Mouse (Mus musculus): ENCODE measurements around the gene Rnf224.
"Not testable (repeated sequence)": the region's sequence is repeated elsewhere in the genome, so short reads cannot be mapped to it uniquely, and the experiment has no call there.

Rnf224 gene

DNA sequence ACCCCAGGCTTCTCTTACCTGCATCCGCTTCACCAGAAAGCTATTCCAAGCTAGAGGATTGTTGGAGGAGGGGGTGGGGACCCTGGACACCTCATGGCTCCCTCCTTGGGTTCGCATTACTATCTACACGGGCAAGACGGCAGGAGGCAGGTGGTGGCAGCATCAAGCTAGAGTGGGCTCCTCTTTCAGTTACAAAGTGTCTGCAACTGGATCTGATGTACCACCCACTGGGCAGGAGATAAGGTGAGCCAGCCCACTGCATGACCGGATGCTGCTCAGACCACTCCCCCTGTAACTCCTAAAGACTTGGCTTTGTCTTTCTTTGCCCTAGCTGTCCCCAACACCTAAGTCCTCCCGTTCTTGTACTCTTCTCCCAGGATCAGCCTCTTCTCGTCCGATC lies at the start of gene Rnf224:
TSS of gene Rnf224 (minus strand) at position 174 of the 400 bp plus-strand sequence.
- DNase-seq (ENCODE audit: low spot score) = no peak

DNA sequence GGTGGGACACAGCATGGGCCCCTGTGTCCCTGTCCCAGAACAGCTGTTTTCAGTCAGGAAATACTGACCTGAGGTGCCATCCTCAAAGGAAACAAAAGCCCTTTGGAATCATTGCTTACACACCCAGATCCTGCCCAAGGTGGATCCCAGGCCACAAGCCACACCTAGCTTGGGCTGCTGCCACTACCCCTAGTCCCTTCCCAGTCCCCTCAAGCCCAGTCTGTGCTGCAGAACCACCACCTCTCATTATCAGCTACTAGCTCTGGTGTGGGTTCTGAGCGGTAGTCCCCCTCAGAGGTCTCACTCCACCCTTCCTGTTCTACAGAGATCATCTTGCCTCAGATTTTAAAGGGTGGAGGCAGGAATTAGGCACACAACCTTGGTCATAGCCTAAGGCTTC lies 49.7 kb upstream of the Rnf224 start:
- no peak for DNase-seq (ENCODE audit: low spot score)

DNA sequence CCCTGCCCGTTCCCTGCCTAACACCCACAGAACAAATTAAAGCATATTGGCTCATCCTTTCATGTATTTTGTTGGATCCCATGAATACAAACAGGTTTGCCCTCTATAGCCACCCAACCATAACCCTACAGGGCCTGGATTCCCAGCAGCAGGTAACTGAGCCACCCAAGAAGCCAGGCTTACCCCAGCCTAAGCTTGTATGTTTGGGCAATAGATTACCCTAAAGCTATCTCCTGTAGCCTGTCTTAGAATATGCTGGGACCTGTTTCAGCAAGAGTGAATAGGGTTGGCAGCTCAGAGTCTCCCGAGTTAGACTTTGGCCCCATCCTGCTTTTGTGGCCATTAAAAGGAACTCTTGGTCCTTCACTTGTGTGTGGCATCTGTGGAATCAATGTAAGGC lies 49.0 kb upstream of the Rnf224 start:
- DNase-seq (ENCODE audit: low spot score) = no peak

DNA sequence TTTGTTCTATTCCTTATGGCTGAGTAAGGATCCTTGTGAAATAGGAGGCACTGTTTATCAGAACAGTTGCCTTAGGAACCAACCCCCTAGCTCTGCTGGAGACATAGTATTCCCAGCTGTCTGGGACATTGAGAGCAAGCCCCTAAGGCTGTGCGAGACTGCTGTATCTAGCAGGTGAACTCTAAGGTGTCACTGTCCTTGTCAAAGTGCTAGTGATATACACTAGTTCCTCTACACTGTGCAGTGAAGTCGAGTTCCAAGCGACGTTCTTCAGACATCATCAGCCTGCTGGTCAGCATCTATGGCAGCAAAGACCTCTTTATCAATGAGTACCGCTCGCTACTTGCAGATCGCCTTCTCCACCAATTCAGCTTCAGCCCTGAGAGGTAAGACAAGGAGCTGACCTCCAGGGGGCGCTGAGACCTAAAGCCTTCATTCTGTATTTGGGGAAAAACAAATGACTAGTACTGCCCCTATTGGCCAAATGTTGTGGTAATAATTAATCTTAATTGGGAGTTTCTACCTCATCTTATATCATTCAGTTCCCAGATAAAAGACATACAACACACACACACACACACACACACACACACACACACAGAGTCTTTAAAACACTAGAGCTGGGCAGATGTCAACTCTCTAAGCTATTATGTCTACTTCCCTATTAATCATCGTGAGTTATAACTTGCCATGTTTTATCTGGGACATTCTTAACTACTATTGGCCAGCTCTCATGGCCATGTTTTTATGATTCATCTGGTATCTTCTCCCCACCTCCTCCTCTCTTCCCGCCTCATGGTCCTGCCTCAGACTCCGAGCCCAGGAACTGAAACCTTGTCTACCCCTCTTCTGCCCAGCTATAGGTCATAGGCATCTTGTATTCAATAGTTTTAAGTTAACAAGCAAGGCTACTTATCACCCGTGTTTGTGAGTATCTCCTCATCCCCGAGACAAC lies 42.6 kb upstream of the Rnf224 start:
- DNase-seq (ENCODE audit: low spot score) = peak; percentile 91

DNA sequence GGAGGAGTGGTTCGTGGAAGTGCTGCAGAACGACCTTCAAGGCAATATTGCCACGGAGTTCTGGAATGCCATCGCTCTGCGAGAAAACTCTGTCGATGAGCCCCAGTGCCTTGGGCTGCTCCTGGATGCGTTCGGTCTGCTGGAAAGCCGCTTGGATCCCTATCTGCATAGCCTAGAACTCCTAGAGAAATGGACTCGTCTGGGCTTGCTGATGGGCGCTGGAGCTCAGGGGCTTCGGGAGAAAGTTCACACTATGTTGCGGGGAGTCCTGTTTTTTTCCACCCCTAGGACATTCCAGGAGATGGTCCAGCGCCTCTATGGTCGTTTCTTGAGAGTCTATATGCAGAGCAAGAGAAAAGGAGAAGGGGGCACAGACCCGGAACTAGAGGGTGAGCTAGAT lies 36.4 kb upstream of the Rnf224 start:
- DNase-seq (ENCODE audit: low spot score) = no peak

DNA sequence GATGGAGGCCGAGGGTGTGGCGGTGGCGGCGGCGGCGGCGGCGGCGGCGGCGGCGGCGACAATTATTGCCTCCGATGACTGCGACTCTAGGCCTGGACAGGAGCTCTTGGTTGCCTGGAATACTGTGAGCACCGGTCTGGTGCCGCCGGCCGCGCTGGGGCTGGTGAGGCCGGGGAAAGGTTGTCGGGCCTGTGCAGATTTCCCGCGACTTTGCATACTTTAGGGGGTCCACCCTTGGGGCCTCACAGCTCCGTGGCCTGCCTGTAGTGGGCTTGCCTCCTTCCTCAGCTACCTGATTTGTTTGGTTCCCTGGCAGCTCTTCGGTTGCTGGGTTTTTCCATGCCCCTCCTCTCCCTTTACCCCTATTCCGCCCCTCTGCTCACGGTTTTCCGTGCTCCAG lies 35.9 kb upstream of the Rnf224 start:
- no peak for DNase-seq (ENCODE audit: low spot score)

DNA sequence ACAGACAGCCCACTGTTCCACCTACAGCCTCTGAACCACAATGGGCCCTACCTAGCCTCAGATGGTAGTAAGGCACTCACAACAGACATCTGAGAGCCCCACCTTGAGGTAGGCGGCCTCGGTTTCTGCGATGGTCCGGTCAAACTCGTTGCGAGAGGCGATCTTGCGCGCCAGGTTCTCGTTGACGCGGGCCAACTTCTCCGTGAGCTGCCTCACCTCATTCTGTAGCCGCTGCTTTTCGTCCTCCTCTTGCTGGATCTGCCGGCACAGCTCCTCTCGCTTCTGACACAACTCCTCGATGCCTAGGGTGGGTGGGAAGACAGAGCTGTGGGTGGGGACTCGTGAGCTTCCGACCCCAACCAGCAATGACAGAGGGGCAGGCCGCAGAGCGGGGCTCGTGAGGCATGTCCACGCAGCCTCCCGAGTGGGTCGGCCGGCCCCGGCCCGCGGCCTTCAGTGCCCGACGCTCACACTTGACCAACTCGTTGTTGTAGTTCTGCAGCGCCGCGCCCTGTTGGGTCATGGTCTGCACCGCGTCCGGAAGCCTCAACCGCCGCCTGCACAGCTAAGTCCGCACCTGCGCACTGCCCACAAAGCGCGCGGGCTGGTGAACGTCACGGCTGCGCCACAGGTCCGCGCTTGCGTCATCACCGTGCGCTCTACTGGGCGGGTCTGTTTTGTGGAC lies 35.4 kb upstream of the Rnf224 start, which contains the start of the genes Ssna1 and Anapc2:
TSS of gene Ssna1 (minus strand) at position 612 of the 685 bp plus-strand sequence.
TSS of gene Anapc2 (plus strand) at position 652 of the 685 bp plus-strand sequence.
- DNase-seq (ENCODE audit: low spot score) = peak; percentile 99

DNA sequence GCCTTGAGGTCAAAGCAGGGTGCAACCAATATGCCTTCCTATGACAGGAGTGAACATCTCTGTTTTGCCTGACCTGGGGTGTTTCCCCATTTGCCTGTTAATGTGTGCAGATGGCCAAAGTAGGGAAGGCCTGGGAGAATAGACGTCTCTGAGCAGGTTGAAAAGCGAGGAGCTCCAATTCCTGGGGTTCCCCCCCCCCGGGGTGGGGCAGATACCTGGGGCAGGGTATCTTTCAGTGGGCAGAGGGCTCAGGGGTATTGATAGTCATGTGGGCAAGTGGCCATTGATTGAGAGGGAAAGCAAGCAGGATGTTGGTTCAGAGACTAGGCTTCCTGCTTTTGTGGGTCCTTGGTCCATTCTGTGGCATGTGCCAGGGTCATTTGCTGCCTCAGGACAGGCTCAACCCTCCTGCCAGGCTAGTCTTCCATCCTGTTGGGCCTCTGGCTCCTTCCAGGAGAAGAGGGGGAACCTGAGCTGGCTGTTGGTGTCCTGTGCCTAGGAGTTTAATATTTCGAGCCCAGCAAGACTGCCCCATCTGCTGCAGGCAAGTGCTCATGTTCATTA lies 31.2 kb upstream of the Rnf224 start:
- no peak for DNase-seq (ENCODE audit: low spot score)

DNA sequence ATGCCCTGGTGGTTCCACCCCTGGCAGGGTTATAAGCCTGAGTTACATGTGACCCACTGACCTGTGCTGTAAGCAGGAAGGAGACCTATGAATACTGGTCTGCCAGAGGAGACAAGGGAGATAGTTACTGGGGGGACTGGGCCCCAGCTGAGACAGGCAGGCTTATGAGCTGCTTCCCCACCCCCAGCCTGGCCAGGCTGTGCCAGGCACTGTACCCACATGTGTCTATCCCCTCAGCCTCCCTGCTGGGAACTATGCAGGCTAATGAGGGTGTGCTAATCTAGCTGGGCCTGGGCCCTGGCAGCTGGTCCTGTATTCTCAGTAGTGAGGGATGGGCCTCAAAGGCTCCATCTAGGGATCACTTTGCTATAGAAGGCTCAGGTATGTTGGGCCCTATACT lies 30.7 kb upstream of the Rnf224 start:
- DNase-seq (ENCODE audit: low spot score) = no peak

DNA sequence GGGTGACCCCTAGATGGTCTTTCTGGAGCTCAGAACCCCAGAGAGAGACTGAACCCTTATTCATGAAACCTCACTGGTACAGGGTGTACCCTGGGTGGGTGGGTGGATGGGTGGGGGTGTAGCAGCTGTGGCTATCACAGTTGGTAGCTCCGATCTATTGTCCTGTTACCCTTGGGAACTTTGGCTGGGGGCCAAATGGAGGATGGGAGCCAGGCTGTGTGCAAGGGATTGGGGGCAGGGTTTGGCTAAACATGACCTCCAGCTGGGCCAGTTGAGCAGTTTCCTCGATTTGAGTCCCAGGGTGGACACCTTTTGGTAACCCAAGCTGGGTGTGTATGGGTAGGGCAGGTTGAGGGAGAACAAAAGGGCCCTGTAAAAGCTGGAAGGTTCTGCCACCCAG lies 30.1 kb upstream of the Rnf224 start:
- no peak for DNase-seq (ENCODE audit: low spot score)

DNA sequence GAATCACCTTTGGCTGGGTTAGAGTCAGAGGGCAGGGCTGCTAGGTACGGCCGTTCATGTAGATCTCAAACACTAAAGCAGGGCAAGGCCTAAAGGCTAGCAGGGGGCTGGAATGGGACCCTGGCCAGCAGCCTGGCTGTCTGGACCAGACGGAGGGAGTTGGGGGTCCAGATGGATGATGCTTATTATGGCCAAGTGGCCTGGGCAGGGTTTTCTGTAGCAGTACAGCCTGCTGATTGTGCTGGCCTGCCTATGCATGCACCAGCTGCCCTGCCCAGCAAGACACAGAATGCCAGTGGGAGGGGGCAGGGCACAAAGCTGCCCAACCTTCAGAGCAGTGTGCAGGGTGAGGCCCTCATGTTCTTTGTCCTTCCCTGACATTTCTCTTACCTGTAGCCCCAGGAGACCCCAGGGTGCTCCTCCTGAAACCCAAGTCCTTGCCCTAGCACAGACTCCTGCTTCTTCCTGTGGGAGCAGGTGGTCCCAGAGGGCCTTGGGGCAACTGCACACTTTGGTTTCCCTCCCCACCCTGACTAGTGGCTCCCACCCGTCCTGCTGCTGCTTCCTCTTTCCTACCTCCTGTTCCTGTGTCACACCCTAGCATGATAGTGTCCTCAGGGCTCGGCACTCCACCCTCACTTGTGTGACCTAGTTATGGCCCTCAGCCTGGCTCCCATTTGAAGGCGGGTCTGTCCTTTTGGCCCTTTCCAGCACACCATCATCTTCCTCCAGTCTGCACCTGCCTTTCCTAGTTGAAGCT lies 29.5 kb upstream of the Rnf224 start:
- DNase-seq (ENCODE audit: low spot score) = no peak

DNA sequence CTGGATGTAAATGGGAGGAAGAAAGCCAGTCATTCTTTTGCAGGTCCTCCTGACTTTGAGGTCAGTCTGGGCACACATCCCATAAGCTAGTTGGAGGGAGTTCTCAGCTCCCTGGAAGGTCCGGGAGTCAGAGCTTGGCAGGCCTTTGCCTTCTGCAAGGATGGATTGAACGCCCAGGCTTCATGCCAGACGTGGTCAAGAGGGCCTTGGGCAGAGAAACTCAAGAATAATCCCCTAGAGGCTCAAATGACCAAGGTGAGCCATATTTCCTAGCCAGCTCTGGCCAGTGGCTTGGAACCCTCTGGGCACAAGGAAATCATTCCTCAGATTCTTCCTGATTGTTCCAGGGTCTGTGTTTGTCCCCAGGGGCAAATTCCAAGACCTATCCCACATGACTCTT lies 28.3 kb upstream of the Rnf224 start:
- DNase-seq (ENCODE audit: low spot score) = no peak

DNA sequence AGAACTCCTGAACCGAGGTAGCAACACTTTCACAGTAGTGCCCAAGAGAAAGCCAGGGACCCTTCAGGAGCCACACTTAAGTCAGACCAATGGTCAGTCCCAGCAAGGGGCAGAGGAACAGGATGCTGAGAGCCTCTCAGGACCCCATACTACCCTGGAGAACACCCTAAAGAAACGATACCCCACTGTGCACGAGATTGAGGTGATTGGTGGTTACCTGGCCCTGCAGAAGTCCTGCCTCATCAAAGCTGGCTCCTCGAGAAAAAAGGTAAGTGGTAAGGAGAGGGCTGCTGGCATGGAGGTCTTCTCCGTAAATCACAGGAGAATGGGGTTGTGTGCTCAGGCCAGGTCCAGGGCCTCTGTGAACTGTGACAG lies 27.7 kb upstream of the Rnf224 start:
- no peak for DNase-seq (ENCODE audit: low spot score)

DNA sequence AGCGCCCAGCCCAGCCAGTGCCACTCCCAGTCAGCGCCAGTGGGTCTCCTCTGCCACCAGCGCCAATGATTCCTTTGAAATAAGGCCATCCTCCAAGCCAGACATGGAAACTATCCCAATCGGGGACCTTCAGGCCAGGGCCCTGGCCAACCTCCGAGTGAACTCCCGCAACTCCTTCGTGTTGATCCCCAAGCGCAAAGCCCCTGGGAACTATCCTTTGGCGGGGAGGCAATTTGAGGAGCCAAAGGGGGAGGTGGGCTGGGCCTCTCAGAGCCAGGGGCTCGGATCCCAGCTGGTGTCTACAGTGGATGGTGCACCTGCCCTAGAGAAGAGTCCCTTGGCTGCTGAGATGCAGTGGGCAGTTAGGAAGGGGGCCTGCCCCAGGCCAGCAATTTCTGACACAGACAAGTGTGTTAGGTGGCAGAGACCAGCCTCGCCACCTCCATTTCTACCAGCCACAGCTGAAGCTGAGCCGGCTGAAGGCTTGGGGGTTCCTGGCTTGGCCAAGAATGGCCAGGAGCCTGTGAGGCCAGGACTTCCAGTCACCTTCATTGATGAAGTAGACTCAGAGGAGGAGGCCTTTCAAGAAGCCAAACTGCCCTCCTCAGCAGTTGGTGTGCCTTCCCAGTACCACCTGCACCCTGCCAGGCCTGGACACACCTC lies 27.2 kb upstream of the Rnf224 start:
- no peak for DNase-seq (ENCODE audit: low spot score)

DNA sequence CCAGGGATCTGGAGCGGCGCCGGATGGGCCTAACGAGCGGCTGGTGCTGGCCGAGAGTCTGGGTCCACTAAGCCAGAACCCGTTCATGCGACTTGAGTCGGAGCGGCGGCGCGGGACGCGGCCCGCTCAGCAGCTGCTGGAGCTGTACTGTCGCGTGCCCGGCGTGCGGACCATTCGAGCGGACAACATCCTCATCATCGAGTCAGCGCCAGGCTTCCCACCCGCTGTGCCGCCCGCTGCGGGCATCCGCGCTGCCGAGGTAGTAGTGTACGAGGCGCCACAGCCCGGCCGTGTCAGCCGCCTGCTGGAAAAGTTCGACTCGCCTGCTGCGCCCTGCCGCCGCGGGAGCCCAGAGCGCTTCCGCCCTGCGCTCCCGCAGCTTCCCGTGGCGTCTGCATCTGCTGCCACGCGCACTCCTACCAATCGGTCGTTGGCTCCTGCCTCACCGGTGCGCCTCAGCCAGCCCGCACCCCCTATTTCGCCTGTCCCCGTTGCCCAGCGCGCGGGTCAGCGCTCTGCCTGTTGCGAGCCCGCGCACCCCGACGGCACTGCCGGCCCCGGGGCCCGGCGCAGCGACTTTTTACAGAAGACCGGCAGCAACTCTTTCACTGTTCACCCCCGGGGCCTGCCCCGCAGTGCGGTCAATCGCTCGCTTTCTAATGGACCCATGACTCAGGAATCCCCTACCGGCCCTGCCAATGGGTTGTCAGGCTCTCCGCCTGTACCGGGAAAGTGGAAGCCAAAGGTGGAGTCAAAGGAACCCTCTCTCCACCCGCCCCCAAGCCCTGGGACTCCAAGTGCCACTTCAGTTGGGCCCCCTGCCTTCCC lies 26.4 kb upstream of the Rnf224 start:
- peak; percentile 62 for DNase-seq (ENCODE audit: low spot score)

DNA sequence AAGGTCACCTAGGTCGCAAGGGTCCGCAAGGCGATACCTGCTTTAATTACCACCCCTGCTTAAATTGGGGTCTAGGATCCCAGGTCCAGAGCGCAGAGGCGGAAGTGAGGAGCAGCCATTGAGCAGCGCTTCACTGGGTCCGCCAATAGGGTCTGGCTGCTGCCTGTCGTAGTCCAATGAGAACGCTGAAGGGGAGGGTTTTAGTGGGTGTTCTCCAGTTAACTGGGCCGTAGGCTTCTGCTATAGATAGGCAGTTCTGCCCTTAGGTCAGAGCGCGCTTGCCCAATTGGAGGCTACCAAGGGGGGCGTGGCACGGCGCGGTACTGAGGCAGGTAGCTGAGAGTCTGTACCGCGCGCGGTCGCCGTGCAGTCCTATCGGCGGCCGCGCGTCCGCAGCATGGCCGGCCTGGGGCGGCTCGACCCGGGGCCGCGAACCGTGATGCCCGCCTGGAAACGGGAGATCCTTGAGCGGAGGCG lies 25.7 kb upstream of the Rnf224 start, which contains the start of gene Tprn:
TSS of gene Tprn (plus strand) at position 328 of the 477 bp plus-strand sequence.
- peak; percentile 93 for DNase-seq (ENCODE audit: low spot score)

DNA sequence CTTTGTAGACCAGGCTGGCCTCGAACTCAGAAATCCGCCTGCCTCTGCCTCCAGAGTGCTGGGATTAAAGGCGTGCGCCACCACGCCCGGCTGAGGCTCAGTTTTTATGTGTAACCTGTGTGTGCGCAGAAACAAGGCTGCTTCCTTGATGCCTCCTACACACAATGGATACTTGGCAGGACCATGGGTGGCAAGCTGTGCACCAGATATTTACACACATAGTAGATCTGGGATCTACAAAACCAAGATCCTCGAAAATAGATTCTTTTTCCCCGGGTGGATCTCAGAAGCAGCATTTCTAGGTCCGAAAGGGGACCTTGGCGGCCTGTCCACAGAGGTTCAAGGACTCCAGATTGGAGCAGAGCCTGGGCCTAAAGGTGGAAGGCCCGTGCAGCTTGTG lies 25.3 kb upstream of the Rnf224 start:
- no peak for DNase-seq (ENCODE audit: low spot score)

DNA sequence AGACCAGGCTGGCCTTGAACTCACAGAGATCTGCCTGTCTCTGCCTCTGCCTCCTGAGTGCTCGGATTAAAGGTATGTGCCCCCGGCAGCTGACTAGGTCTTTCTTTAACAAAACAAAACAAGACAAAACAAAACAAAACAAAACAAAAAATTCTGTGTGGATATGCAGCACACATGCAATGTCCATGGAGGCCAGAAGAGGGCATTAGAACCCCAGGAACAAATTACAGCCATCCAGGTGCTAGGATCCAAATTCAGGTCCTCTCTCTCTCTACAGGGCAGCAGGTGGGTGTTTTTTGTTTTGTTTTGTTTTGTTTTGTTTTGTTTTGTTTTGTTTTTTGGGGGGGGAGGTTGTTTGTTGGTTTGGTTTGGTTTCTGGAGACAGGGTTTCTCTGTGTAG lies 22.3 kb upstream of the Rnf224 start:
- DNase-seq (ENCODE audit: low spot score) = no peak

DNA sequence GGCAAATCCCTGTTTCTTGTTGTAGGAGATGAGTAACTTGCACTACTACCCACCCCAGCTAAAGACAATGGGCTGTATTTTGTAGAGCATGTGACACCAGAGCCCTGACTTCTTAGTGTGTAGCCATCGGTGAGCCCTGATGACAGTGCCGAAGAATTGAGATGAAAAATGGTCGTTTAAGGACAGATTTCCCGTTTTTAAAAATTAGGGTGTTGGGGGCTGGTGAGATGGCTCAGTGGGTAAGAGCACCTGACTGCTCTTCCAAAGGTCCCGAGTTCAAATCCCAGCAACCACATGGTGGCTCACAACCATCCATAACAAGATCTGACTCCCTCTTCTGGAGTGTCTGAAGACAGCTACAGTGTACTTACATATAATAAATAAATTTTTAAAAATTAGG lies 20.7 kb upstream of the Rnf224 start:
- not testable (repeated sequence) for DNase-seq (ENCODE audit: low spot score)

DNA sequence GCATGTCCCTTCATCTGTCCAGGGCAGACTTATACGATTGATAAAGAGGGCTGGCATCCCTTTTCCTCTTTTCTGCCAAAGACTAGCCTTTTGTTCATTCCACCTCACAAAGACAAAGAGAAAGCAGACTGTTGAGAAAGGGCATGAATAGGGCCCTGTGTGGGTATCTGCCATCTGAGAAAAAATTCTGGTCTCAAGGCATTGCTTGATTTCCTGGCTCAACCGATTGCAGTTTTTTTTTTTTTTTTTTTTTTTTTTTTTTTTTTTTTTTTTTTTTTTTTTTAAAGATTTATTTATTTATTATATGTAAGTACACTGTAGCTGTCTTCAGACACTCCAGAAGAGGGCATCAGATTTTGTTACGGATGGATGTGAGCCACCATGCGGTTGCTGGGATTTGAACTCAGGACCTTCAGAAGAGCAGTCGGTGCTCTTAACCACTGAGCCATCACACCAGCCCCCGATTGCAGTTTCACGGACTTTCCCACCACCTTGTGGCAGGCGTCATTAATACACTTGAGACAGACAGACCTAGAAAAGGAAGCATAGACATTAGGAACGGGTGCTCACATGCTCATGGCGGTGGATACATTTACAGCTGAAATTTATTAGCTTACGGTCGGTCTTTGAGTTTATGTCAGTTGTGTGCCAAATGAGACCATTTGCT lies 20.0 kb upstream of the Rnf224 start:
- DNase-seq (ENCODE audit: low spot score) = peak; percentile 75
